Mouse (Mus musculus) liver, postnatal 0 days (tissue): Measurements from ENCODE around the gene Kif26b. TPM values are rescaled to one million over a fixed set of nuclear protein-coding genes. Genes with fewer than 3 reads are reported as not detected.

ENCODE experiments used
- ATAC-seq: fragments of 200-750 bp; cut with Nextera tagmentation; 2 replicates; pipeline ENCODE4 v1.8.0; 2017; ENCODE audit warnings: mild to moderate bottlenecking, moderate library complexity
- DNase-seq: peaks from one replicate; pipeline ENCODE4 v3.0.0-alpha.2; 2016
- H3K27ac ChIP-seq: fragments of 300-500 bp; sonication (generic); 2 replicates; pipeline ENCODE4 v1.5.1; 2014; ENCODE audit warnings: antibody characterized with exemption, moderate library complexity, mild to moderate bottlenecking, low read depth
- H3K27me3 ChIP-seq: fragments of 300-500 bp; sonication (generic); 2 replicates; pipeline ENCODE4 v1.6.1; 2014; ENCODE audit warnings: low read length, control low read depth, mixed read lengths; ENCODE audit not compliant: insufficient read depth
- H3K36me3 ChIP-seq: fragments of 300-500 bp; sonication (generic); replicated peaks from 2 replicates; pipeline ENCODE4 v1.6.1; 2014; ENCODE audit warnings: mild to moderate bottlenecking, control low read depth, low read length, moderate library complexity, mixed read lengths; ENCODE audit not compliant: insufficient read depth
- H3K4me1 ChIP-seq: fragments of 300-500 bp; sonication (generic); 2 replicates; pipeline ENCODE4 v1.6.1; 2014; ENCODE audit warnings: antibody characterized with exemption, mild to moderate bottlenecking, control low read depth; ENCODE audit not compliant: insufficient read depth
- H3K4me2 ChIP-seq: fragments of 300-500 bp; sonication (generic); 2 replicates; pipeline ENCODE4 v1.6.1; 2014; ENCODE audit warnings: low read depth, mild to moderate bottlenecking, low read length, moderate library complexity, mixed read lengths
- H3K4me3 ChIP-seq: fragments of 300-500 bp; sonication (generic); 2 replicates; pipeline ENCODE4 v1.5.1; 2014; ENCODE audit warnings: low read depth, low read length
- H3K9ac ChIP-seq: fragments of 300-500 bp; sonication (generic); replicated peaks from 2 replicates; pipeline ENCODE4 v1.6.1; 2014; ENCODE audit warnings: mild to moderate bottlenecking, moderate library complexity
- H3K9me3 ChIP-seq: fragments of 300-500 bp; sonication (generic); 2 replicates; pipeline ENCODE4 v1.6.1; 2016; ENCODE audit warnings: mild to moderate bottlenecking, control low read depth, low read length, mixed read lengths
- CTCF ChIP-seq: sonication (generic); IDR thresholded peaks from 2 replicates; pipeline ENCODE4 v1.5.1; 2016; ENCODE audit warnings: antibody characterized with exemption, low read depth
- EP300 ChIP-seq: IDR thresholded peaks from 2 replicates; pipeline ENCODE4 v1.6.1; 2016; ENCODE audit warnings: antibody characterized with exemption, low read depth, mild to moderate bottlenecking
- WGBS: fragments of 180-500 bp; shearing (Covaris S2); extraction: QIAGEN DNeasy Blood & Tissue Kit; methylation state at CpG from one replicate; pipeline ENCODE4 v1.1.7; 2014; ENCODE audit not compliant: insufficient replicate concordance; 5-methylcytosine and 5-hydroxymethylcytosine counted together
- polyA plus RNA-seq: library from polyadenylated mRNA; unstranded; fragments of >200 nt; fragmentation: Nextera tagmentation; extraction: Ambion mirVana; gene quantifications from 2 replicates; pipeline ENCODE4 v1.2.1, GENCODE M21; 2015

Kif26b gene
- polyA plus RNA-seq, 1 experiment from 2014 or later, result 0.02 TPM

DNA sequence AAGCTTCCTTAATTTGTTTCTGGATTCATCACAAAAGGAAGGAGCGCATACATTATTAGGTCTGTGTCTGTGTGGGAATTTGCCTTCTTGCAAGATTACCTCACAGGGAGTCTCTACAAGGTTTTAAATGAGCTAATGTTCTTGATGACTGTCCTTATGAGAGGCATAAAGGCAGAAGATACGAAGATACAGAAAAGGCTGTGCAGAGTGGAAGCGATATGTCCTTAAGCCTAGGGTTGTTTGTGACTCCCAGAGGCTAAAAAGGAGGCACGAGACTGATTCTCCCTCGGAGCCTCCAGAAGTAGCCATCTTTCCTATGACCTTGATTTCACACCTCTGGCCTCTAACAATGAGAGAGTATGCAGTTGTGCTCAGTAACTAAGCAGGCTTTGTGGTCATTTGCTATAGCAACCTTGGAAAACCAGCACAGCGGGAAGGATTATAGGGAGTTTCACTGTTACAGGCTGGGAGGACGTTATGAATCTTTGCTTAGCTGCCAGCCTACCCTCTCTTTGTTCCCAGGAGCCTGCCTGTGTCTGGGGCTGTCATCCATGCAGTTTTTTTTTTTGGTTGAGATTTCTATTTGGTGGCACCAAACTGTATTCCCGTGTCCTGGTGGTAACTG, 80.3 kb downstream of the Kif26b start:
- Histone ChIP-seq H3K36me3 (no peaks in the 10 kb centered on the region), H3K27ac (no peak overlapping the region), H3K4me2 (no peak overlapping the region), H3K4me3 (no peak overlapping the region), H3K9me3 (no peaks in the 10 kb centered on the region), H3K9ac (no peak overlapping the region), H3K27me3 (no peaks in the 10 kb centered on the region), H3K4me1 (no peaks in the 10 kb centered on the region)
- TF ChIP-seq CTCF (no peak), EP300 (no peak)
- WGBS, result 70% methylated on average over 8 of the region's 8 CpGs
- ATAC-seq, result no peak
- DNase-seq, result no peak

DNA sequence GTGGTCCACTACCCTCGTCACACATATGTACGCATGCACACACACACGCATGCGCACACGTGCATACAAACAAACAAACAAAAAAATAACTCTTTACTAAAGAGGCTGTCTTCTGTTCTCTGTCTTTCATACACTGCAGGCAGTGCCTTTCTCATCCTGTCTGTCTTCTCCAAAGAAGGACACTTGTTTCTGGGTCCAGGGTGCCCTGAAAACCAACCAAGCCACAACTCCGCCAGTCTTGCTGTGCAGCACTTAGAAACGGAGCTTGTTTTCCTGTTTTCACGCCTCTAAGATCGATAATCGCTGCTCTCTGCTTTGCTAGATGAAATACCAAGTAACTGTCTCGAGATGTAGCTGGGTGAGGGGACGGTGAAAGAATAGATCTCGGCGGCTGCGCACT, 82.6 kb downstream of the Kif26b start:
- no peak overlapping the region for H3K4me3 ChIP-seq
- WGBS, result 79% methylated on average over 15 of the region's 15 CpGs
- H3K27me3 ChIP-seq, result no peaks in the 10 kb centered on the region
- DNase-seq, result no peak
- no peaks in the 10 kb centered on the region for H3K36me3 ChIP-seq
- H3K27ac ChIP-seq, result no peak overlapping the region
- H3K9me3 ChIP-seq, result no peaks in the 10 kb centered on the region
- no peak overlapping the region for H3K4me2 ChIP-seq
- ATAC-seq, result no peak
- H3K4me1 ChIP-seq, result no peaks in the 10 kb centered on the region
- TF ChIP-seq CTCF (no peak), EP300 (no peak)
- H3K9ac ChIP-seq, result no peak overlapping the region

DNA sequence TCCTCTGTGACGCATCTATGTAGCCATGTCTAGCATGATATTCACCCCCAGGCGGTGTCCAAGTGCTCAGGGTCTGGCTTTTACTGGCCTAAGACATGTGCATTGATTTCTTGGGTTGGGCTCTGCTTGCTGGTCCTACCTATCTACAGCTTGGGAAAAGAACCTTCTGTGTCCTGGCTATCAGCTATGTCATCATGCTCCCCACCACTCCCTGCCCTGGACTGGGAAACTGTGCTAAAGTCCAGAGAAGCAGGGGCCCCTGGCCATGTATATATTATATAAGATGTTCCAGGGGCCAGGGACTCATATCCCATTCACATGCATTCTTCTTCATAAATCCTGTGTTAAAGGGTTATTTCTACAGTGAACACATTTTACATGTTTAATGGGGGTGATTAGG, 92.4 kb downstream of the Kif26b start:
- Histone ChIP-seq H3K4me1 (no peaks in the 10 kb centered on the region), H3K9me3 (no peaks in the 10 kb centered on the region), H3K27ac (no peak overlapping the region), H3K36me3 (no peaks in the 10 kb centered on the region), H3K4me2 (no peak overlapping the region), H3K4me3 (no peak overlapping the region), H3K27me3 (no peaks in the 10 kb centered on the region), H3K9ac (no peak overlapping the region)
- no peak for TF ChIP-seq CTCF
- TF ChIP-seq EP300, result no peak
- DNase-seq, result no peak
- 87% methylated on average over 2 of the region's 2 CpGs for WGBS
- no peak for ATAC-seq

DNA sequence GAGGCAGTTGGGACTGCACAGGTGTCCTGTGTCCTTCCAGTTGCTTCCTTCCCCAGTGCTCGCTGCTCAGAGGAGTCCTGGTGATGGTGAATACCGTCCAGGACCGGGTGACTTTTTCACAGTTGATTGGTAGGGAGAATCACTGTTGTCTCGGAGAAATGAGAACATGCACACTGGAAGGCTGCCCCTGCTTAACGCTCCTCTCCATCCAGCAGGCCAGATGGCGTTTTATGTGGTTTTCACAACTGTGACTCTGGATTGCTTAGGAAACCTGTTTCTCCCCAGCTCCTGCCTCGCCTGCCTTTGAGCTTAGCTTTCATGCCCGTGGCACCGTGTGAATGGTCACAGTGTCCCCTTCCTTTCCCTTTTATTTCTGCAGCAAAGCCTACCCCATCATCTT, 95.0 kb downstream of the Kif26b start:
- TF ChIP-seq EP300 (no peak), CTCF (no peak)
- Histone ChIP-seq H3K4me2 (no peak overlapping the region), H3K9ac (no peak overlapping the region), H3K9me3 (no peaks in the 10 kb centered on the region), H3K4me1 (no peaks in the 10 kb centered on the region), H3K27me3 (no peaks in the 10 kb centered on the region), H3K27ac (no peak overlapping the region), H3K4me3 (no peak overlapping the region), H3K36me3 (no peaks in the 10 kb centered on the region)
- DNase-seq (no peak), ATAC-seq (no peak)
- 76% methylated on average over 9 of the region's 9 CpGs for WGBS

DNA sequence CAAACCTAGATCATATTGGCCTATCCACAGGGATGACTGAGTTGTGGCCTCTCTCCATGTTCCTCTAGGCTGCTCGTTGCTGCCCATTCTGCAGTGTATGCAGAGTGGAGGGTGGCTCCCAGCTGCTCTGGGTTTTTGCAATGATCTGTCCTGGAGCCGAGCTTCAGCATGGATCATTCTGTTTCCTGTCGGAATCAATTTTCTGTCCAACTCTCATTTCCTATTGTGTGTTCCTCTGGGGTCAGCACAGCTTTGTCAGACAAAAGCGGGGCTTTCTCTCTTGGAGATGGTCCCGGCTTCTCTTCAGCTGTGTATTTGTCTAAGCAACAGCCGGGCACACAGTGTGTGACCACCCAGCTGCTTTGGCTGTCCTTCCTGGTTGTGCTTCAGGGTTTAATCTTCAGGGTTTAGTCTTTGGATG, 98.0 kb downstream of the Kif26b start:
- no peaks in the 10 kb centered on the region for H3K27me3 ChIP-seq
- ATAC-seq (no peak), DNase-seq (no peak)
- no peaks in the 10 kb centered on the region for H3K4me1 ChIP-seq
- no peak overlapping the region for H3K9ac ChIP-seq
- no peak overlapping the region for H3K4me2 ChIP-seq
- H3K36me3 ChIP-seq, result no peaks in the 10 kb centered on the region
- no peak for TF ChIP-seq EP300
- WGBS, result 58% methylated on average over 6 of the region's 6 CpGs
- no peak overlapping the region for H3K27ac ChIP-seq
- H3K4me3 ChIP-seq, result no peak overlapping the region
- no peaks in the 10 kb centered on the region for H3K9me3 ChIP-seq

DNA sequence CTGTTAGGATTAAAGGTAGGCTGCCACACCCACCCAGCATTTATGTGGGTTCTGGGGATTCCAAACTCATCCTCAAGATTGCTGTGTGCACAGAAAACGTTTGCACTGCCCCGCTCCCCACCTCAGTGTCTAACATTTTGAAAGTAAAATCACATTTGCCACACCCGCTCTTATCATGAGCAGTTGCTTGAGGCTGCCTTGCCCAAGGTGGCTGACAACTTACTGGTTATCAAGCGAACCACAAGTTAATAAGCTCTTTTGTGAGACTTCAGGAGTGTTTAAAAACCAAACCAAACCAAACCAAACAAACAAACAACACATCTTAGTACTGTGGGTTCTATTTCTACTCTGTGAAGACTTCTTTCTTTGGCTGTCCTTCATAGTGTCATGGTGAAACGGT, 101.1 kb downstream of the Kif26b start:
- Histone ChIP-seq H3K27me3 (no peaks in the 10 kb centered on the region), H3K9me3 (no peaks in the 10 kb centered on the region), H3K4me3 (no peak overlapping the region), H3K4me1 (no peaks in the 10 kb centered on the region), H3K36me3 (no peaks in the 10 kb centered on the region), H3K9ac (no peak overlapping the region), H3K27ac (no peak overlapping the region), H3K4me2 (no peak overlapping the region)
- ATAC-seq (peak; percentile 58), DNase-seq (no peak)
- 53% methylated on average over 5 of the region's 5 CpGs for WGBS
- TF ChIP-seq CTCF, result no peak
- peak; percentile 71 for TF ChIP-seq EP300

DNA sequence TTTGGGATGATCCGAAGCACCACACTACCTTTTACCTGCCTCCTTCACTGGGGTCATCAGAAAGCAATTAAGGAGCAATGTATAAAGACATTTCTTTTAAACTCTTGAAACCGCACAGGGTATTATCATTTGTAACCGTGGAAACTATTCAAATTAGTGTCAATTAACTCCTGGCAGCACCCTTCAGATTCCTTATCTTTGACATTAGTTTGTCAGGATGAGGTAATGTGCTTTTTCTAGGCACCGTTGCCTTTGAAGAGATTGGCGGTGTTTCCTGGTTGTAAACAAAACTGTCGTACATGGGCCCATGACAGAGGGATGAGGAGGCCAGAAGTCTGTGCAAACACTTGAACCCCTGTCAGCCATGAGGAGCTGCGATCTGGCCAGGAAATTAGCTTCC, 102.9 kb downstream of the Kif26b start:
- DNase-seq (no peak), ATAC-seq (no peak)
- 32% methylated on average over 7 of the region's 7 CpGs for WGBS
- Histone ChIP-seq H3K36me3 (no peaks in the 10 kb centered on the region), H3K4me3 (no peak overlapping the region), H3K9me3 (no peaks in the 10 kb centered on the region), H3K4me2 (no peak overlapping the region), H3K27ac (no peak overlapping the region), H3K9ac (no peak overlapping the region), H3K4me1 (no peaks in the 10 kb centered on the region), H3K27me3 (no peaks in the 10 kb centered on the region)
- no peak for TF ChIP-seq EP300
- TF ChIP-seq CTCF, result no peak
